Mouse (Mus musculus): ENCODE results near the gene Tspan11.

GRCm38 (mm10) chr6:127855711-127856295, 31.6 kb upstream of the Tspan11 start:
- TF ChIP-seq POLR2A (IDR thresholded peaks at IDR 0.05; ENCODE audit: borderline replicate concordance, low read depth, low read length) (no peak), CTCF (IDR thresholded peaks at IDR 0.05; ENCODE audit: low read depth, low read length) (no peak)
